Mouse (Mus musculus): ENCODE measurements around the gene Hoxd12.

The Hoxd12 gene

DNA sequence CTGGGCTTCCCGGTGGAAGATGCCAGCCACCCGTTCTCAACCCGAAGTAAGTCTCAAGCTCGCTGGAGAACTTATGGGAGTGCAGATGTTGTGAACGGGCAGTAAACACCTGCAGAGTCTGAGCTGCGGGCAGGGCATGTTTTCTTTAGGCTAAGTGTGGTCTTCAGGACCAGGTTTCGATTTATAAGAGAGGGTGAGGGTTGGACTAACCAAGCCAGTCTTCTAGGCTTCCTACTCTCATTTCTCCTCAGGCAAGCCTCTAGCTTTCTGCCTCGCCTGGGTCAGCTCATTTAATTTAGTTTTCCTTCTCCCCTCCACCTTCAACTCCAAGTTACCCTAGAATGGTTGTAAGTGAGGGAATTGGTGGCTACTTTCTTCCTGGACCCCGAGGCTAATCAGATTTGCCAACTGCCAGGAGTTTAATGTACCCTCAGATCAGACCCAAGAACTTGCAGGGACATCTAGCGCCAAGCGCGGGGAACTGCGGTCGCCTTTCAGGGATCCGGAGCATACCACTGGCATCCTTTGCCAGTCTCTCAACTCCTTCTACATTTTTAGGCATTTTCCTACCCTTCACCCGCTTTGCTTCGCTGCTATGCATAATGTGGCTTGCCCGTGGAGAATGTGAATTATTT is 11.4 kb upstream of the Hoxd12 start:
- DNase-seq (ENCODE audit: low spot score in 2 of 2): no peak

DNA sequence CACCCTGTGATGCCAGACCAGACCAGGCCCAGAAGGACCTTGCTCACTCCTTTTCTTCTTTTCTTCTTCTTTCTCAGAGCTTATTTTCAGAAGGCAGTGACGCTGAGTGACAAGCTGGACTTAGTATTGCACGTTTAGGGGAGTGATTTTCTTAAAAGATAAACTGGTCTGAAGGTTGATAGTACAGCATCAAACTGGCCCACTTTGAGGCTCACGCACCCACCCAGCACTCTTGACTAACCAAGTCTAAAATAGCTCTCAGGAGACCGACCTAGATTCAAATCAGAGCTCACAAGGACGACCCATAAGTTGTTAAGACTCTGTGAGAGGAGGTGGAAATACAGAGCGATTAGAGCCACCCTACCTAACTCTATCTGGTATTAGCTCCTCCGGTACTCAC is 8.4 kb upstream of the Hoxd12 start:
- no peak for DNase-seq (ENCODE audit: low spot score in 2 of 2)

DNA sequence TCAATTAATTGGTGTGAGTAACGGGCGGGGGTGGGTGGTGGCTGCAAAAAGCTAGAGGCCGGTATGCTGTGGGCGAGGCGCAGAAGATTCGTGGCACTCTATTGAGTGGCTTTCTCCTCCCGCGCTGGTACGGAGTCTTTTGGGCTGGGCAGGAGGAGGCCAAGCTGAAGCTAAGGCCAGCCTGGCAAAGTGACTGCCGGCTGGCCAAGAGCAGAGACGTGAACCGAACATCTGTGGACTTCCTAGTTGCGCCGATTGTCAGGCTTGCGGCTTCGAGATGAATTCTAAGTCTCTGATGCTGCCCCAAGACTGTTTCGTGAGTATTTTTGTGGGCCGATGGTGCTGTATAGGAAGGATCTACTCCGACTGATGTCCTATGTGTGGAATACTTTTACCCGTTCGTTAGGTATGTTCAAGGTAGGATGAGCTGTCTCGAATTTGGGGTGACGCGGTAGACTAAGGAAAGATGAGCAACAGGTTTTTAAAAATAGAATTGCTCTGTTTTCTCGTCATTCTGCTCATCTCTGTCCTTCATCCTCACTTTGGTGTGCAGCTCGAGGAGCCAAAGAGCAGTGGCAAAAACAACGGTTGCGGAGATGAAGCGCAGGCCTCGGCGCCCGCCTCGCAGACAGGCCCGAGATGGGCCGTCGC is 7.5 kb upstream of the Hoxd12 start:
- DNase-seq (ENCODE audit: low spot score in 2 of 2): no peak

DNA sequence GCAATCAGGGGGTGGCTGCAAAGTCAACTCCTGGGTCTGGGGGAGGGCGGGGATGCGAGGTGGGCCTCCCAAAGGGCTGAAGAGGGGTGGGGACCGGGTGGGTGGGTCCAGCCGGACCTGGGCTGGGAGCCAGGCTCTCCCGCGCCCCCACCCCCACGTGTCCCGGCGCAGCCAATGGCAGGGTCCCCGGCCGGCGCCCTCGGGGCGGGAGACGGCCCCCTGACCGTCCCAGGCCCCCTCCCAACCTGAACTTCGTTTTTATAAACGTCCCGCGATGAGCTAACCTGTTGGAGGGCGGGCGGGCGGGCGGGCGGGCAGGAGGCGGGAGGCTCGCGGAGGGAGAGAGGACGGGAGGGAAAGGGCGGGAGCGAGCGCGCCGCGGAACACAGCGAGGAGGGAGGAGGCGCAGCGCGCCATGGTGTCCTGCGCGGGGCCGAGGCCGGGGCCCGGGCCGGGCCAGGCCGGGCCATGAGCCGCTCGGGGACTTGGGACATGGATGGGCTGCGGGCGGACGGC is 6.9 kb upstream of the Hoxd12 start, which contains the start of gene Hoxd13:
Gene Hoxd13, plus strand, starts transcription at position 469 of the 516 bp plus-strand sequence.
- DNase-seq (ENCODE audit: low spot score in 2 of 2): no peak

DNA sequence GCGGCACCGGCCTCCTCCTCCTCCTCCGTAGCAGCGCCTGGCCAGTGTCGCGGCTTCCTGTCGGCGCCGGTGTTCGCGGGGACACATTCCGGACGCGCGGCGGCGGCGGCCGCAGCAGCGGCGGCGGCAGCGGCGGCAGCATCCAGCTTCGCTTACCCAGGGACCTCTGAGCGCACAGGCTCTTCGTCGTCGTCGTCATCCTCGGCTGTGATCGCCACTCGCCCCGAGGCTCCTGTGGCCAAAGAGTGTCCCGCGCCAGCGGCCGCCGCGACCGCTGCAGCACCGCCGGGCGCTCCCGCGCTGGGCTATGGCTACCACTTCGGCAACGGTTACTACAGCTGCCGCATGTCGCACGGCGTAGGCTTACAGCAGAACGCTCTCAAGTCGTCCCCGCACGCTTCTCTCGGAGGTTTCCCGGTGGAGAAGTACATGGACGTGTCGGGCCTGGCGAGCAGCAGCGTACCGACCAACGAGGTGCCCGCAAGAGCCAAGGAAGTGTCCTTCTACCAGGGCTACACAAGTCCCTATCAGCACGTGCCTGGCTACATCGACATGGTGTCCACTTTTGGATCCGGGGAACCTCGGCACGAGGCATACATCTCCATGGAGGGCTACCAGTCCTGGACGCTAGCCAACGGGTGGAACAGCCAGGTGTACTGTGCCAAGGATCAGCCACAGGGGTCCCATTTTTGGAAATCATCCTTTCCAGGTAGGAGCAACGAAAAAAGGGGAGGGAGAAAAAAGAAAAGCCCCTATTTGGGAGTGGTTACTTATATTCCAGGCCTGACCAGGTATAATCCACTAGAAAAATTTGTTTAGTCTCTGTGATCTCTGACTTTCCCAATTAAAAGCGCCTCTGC is 6.2 kb upstream of the Hoxd12 start:
- no peak for DNase-seq (ENCODE audit: low spot score in 2 of 2)

DNA sequence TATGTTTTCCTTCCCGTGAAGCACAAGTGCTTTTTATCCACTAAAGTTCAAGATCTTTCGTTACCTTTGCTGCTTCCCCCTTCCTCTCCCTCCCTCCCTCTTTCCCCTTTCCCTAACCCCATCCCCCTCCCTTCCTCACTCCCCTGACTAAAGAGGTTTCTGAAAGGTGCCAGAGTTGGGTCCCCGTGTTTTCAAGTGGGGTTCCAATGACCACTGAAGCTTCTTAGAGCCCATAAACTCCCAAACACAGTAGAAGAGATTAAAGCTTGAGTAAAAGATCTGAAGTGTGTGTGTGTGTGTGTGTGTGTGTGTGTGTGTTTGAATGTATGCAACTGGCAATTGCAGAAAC is 5.6 kb upstream of the Hoxd12 start:
- no peak for DNase-seq (ENCODE audit: low spot score in 2 of 2)

DNA sequence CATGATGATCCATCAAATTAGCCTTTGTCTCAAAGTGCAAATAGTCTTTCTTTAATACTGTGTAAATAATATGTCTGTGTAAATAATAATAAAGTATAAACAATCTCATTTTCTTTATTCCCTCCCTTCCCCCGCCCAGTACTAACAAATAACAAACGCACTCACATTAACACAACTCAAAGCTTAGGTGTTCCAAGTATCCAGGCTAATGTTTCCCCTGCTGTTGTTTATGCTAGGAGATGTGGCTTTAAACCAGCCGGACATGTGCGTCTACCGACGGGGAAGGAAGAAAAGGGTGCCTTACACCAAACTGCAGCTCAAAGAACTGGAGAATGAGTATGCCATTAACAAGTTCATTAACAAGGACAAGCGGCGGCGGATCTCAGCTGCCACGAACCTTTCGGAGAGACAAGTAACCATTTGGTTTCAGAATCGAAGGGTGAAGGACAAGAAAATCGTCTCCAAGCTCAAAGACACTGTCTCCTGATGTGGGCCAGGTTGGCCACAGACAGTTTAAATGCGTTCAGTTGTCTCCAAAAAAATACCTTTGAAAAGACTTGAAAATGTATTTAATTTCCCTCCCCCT is 5.1 kb upstream of the Hoxd12 start:
- DNase-seq (ENCODE audit: low spot score in 2 of 2): no peak

DNA sequence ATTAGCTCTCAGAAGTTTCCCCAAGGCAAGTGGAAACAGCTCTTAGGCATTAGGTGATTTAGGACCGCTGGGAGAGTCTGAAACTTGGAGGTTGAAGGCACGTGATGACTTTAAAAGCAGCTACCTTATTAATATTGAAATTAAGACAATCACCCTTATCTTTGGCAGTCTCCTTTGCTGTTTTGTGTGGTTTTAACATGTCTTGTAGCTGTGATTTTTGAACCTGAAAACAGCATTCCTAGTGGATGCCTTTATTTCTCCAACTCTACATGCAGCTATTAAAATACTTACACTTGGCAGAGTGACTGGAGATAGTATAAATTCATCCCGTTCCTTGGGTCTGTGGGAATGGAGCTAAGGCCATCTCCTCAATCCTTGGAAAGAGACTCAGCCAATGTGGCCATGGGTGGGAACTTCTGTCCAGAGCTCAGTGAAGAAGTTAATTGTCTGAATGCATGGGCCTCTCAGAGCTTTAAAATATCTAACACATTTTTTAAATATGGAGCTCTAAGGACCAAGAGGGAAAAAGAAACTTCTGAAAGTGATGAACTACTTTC is 4.1 kb upstream of the Hoxd12 start:
- no peak for DNase-seq (ENCODE audit: low spot score in 2 of 2)

DNA sequence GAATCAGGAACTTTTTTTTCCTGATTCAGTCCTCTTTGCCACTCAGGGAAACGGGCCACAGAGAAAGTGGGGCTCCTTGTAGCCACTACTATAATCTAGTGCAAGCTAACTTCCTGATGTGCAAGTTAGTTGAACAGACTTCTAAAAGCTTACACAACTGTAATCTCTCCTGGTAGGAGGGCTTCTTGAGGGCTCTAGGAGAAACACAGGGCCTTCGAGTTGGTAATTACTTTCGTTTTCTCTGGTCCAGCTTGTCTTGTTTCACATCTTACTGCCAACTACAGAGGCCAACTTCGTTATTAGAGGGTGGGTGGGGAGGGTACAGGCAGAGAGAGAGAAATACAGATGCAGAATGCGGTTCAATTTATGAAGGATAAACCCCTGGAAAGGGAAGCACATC is 3.0 kb upstream of the Hoxd12 start:
- DNase-seq (ENCODE audit: low spot score in 2 of 2): no peak

DNA sequence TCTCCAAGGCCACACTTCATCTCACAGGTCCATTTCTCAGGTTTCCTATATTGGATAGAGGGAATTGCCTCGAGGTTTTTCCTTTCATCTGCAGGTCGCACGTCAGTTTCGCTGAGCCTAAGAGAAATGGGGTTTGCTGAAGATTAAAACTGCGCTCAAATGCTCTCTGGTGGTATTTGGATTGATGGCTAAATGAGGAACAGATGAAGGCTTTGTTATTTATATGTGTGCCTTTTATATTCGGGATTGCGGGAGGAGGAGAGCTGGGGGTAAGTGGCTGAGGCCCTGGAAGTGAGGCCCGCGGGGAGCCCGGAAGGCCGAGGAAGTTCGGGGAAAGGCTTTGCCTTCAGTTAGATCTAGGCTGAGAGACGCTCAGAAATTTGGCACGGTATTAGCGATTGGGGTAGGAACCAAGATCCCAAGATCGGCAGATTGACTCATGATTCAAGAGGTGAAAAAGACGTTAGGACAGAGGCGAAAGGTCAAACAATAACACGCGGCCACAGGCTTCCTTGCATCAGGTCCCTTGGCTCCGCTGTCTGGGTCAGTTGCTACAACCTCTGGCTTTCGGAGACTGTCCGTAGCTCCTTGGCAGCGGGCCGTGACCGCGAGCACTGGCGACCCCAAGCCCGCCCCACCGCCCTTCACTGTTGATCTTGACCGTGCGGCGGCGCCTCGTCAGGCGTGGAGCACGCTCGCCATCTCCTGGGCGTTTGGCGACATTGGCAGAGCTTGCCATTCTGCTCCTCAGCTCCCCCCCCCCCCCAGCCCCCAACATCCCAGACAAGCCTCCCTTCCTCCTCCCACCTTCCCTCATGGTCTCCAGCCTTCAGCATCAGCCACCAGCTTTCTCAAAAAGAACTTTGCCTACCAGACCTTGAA is 2.1 kb upstream of the Hoxd12 start:
- peak; percentile 47 to 53 for DNase-seq (ENCODE audit: low spot score in 2 of 2)

DNA sequence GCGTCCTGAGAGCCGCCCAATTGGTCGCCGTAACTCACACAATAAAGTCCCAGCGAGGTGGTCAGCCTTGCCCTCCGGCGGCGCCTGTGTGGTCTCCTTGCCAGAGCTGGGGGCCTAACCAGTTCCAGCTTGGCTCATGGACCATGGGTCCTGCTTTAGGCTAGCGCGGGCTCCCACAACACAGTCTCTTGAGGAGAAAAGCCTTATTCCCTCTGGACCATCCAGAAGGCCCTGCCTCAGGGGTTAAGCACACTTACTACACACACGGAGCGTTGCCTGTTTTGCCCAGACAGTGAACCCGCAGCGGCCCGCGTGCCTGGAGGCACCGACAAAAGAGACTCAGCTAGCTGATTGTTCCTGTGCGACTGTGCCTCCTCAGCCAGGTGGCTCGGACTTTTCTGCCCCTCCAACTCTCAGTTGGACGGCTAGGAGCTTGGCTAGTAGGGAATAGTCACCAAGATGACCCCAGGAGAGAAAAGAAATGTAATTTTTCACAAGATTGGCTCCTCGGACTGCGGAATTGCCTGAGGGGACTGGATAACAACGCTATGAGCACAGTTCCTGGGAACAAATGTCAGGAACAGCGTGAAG is 883 bp upstream of the Hoxd12 start:
- DNase-seq (ENCODE audit: low spot score in 2 of 2): no peak

DNA sequence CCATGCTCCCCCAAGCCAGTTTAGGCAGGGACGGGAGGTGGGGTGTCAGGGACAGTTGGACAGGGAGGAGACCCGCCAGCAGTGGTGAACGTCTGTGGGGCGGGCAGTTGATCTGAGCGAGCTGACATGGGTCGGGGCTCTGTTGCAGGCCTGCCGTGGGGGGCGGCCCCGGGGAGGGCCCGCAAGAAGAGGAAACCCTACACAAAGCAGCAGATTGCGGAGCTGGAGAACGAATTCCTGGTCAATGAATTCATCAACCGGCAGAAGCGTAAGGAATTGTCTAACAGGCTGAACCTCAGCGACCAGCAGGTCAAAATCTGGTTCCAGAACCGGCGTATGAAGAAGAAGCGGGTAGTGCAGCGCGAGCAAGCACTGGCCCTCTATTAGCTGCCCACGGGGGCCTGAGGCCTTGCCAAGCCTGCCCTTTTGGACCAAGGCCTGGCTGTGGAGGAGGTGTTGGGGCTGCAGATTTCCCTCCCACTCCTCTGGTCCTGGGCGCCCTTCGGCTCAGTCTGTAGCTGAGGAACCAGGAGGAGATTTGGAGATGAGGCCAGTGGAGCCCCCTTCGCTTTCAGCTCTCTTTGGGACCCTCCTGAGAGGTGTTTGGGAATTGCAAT is 961 bp downstream of the Hoxd12 start:
- DNase-seq (ENCODE audit: low spot score in 2 of 2): no peak

DNA sequence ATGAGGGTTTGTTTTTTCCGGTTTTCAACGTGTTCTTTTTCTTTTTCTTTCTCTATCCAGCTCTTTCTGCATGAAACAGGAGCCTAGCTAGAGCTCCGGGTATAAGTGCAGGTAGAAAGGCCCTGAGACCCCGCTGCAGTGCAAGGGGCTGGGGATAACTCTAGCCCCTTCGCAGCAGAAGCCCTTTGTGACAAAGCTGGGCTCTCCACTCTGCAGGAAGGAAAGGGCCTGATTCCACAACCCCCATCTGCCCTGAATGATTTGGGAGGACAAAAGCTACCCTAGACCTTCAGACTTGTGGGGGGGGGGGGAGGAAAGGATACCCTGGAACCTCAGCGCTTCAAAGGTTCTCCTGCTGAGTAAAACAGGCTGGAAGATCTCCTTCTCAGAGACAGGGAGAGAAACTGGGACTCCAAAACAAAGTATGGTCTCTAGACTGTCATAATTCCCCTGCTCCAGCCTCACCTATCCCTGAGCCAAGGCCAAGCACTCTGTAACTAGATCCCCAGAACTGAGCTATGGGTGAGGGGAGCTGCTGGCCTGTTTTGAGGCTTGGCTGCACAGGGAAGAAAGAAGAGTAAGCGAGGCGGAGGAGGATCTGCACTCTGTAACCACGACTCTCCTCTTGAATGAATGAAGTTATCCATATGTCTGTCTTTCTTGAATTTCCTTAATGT is 1.7 kb downstream of the Hoxd12 start:
- DNase-seq (ENCODE audit: low spot score in 2 of 2): no peak

DNA sequence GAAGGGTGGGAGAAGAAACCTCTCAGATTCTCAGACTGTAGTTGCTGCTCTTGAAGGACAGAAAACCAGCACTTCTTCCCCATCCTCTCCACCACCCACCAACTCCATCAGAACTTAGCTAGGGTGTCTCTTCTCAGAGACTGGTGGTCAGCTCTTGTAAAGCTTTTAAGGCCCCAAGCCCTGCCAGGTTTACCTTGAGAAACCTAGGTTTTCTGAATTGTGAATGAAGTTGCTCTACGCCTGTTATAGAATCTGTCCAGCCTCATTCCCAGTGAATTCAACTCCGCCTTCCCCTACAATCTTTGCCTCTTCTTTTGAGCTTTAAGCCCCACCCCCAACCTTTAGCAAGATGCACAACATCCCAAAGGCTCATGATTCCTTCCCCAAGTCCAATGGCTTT is 2.3 kb downstream of the Hoxd12 start:
- no peak for DNase-seq (ENCODE audit: low spot score in 2 of 2)

DNA sequence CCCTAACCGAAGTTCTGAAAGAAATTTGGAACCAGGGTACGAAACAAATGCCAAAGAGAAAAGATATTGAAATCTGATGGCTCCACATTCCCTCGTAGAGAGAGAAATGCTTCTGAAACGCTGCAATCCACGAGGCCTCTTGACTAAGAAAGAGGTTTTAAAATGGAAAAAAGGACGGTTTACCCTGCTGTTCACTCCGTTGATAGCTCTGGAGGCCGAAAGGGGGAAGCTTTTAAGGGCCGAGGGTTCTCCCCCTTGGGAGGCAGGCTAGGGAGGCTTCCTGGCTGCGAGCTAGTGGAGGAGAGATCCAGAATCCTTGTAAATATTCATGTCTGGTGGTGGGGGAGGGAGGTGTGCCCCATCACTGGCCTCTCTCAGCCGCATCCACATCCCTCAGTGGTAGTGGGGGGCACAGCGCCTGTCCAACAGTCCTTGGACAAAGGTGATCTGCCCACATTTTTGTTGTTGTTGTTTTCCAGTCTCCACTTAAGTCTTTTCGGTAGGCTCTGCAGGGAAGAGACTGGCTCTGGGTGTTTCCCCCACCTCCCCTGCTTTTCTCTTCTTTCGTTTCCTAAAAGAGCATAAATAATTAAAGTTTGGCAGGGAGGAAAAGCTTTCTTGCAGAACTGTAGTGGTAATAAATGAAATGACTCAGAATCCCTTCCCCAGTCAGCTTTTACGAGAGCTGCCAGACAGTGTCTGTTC is 4.2 kb downstream of the Hoxd12 start, which contains the start of gene Hoxd11:
Gene Hoxd11, plus strand, starts transcription at position 667 of the 705 bp plus-strand sequence.
- DNase-seq (ENCODE audit: low spot score in 2 of 2): no peak

DNA sequence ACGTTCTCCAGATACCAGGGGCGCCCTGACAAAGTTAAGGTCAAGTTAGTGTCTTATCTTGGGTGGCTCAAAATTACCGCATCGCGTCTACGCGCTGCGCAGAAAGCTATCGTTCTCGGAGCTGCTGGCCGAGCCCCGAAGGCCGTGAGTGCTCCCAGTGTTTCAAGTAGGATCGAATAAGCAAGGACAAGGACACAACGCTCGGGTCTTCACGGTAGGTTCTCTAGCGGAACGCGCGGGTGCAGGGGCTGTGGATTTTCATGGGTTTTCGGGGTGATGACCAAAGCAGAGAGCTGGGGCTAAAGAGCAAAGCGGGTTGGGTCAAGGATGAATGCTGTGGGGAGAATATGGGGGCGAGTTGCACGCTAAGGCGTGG is 4.8 kb downstream of the Hoxd12 start:
- no peak for DNase-seq (ENCODE audit: low spot score in 2 of 2)

DNA sequence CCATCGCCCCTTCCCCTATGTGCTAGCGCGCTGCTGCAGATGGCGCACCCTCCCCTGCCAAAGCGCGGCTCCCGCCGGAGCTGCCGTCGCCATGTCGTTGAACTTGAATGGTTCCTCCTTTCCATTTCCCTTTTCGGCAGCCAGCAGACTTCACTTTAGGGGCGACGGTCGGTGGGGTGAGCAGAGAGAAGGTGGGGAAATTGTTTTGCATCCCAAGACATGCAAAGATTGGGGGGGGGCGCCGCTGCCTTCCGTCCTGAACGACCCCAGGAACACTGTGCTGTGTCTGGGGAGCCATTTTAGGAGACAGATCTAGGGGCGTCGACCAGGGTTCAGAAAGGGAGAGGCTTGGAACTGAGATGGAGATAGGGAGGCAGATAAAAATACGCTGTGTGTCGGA is 5.2 kb downstream of the Hoxd12 start:
- no peak for DNase-seq (ENCODE audit: low spot score in 2 of 2)

DNA sequence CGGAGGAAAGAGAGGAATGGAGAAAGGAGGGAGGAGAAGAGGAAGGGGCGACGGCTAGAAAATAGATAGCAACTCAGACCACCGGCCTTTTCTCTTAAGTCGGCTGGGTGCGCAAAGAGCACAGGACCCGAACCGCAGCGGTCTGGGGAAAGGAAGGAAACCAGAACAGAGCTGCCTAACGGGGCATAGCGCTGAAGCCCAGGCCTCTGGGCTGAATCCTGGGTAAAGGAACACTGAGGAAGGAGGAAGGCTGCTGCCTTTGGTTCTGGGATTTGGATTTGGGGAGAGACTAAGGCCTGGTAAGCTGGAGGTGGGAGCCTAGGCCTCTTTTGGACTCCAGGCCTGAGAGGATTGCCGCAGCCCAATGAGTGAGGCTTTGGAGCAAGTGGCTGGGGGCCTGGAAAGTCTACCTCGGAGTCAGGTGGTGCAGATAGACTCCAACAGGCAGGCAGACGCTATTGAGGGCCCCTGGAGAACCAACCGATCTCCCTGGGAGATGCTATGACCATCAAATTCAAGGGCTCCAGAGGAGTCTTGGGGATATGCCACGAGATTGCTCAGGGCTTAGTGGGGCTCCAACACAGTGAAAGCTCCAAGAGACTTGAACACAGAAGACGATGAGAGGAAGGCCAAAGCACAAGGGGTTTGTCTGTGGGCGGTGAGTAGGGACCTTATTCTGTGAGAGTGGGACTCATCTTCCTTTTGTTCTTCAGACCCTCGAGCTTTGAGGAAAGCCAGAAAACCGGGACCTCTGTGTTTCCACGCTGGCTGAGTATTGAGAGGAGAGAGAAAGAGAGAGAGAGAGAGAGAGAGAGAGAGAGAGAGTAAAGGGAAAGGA is 6.0 kb downstream of the Hoxd12 start:
- DNase-seq (ENCODE audit: low spot score in 2 of 2): no peak
